Mouse (Mus musculus): ENCODE measurements around the gene Vmn1r40. TPM values are rescaled to one million over a fixed set of nuclear protein-coding genes. Genes with fewer than 3 reads are reported as not detected.

Gene Vmn1r40
- polyA plus RNA-seq, 1 experiment from 2014 or later: not detected

DNA sequence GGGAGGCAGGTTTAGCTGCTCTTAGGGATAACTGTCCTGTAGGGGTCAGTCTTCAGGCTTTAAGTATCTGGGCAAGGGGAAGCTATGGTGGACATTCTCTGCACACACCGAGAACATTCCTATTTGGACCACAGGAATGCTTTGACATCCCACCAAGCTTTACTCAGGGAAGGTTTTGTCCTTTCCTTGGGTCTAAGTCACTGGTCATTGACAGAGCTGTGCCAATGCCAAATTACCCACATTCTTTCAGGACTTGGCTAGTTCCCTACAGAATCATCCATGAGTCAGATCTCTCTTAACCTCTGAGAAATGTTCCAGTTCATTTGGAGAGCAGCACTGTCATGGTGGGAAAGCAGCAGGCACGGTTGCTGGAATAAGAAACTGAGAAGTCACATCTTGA, 716 bp upstream of the Vmn1r40 start:
- Histone ChIP-seq H3K4me1 (replicated peaks; ENCODE audit: control insufficient read depth, insufficient read depth, low read length) (no peaks in the 10 kb centered on the region), H3K27me3 (ENCODE audit: control insufficient read depth, insufficient read depth, low read length) (no peaks in the 10 kb centered on the region), H3K9me3 (ENCODE audit: control insufficient read depth, low read length) (no peaks in the 10 kb centered on the region), H3K9ac (ENCODE audit: low read length) (no peak overlapping the region), H3K4me3 (ENCODE audit: low read depth, low read length) (no peak overlapping the region), H3K36me3 (ENCODE audit: control insufficient read depth, insufficient read depth, low read length) (no peaks in the 10 kb centered on the region), H3K4me2 (ENCODE audit: low read depth, low read length, severe bottlenecking) (no peak overlapping the region), H3K27ac (ENCODE audit: low read depth, low read length) (no peak overlapping the region)
- WGBS: 76% methylated on average over 2 of the region's 2 CpGs
- ATAC-seq (replicated peaks; ENCODE audit: low FRiP score) (no peak), DNase-seq (ENCODE audit: low spot score) (no peak)

DNA sequence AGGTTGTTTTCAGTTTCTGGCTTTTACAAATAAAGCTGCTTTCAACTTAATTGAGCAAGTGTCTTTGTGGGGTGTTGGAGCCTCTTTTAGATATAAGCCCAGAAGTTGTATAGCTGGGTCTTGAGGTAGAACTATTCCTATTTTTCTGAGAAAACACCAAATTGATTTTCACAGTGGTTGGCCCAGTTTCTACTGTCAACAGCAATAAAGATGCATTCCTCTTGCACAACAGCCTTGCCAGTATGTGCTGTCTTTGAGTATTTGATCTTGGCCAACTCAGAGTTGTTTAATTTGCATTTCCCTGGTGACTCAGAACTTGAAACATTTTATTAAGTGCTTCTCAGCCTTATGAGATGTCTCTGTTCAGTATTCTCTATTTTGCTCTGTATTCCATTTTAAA, 10.7 kb downstream of the Vmn1r40 start:
- no peak overlapping the region for H3K4me2 ChIP-seq (ENCODE audit: low read depth, low read length, severe bottlenecking)
- no peak for ATAC-seq (replicated peaks; ENCODE audit: low FRiP score)
- no peak overlapping the region for H3K9ac ChIP-seq (ENCODE audit: low read length)
- no peak overlapping the region for H3K27ac ChIP-seq (ENCODE audit: low read depth, low read length)
- H3K36me3 ChIP-seq (ENCODE audit: control insufficient read depth, insufficient read depth, low read length): no peaks in the 10 kb centered on the region
- H3K4me1 ChIP-seq (replicated peaks; ENCODE audit: control insufficient read depth, insufficient read depth, low read length): no peaks in the 10 kb centered on the region
- no peaks in the 10 kb centered on the region for H3K9me3 ChIP-seq (ENCODE audit: control insufficient read depth, low read length)
- no peak overlapping the region for H3K4me3 ChIP-seq (ENCODE audit: low read depth, low read length)
- DNase-seq (ENCODE audit: low spot score): no peak
- no peaks in the 10 kb centered on the region for H3K27me3 ChIP-seq (ENCODE audit: control insufficient read depth, insufficient read depth, low read length)

- no peak within 1 kb of the TSS for H3K4me2 ChIP-seq (ENCODE audit: low read depth, low read length, severe bottlenecking)
- H3K36me3 ChIP-seq (ENCODE audit: control insufficient read depth, insufficient read depth, low read length): no peaks in the 10 kb centered on the region
- no peak within 1 kb of the TSS for H3K9ac ChIP-seq (ENCODE audit: low read length)
- H3K4me3 ChIP-seq (ENCODE audit: low read depth, low read length): no peak within 1 kb of the TSS
- H3K4me1 ChIP-seq (replicated peaks; ENCODE audit: control insufficient read depth, insufficient read depth, low read length): no peaks in the 10 kb centered on the region
- H3K27ac ChIP-seq (ENCODE audit: low read depth, low read length): no peak within 1 kb of the TSS
- DNase-seq (ENCODE audit: low spot score) (no peak), ATAC-seq (replicated peaks; ENCODE audit: low FRiP score) (no peak)
- H3K9me3 ChIP-seq (ENCODE audit: control insufficient read depth, low read length): no peaks in the 10 kb centered on the region; the same call in 1 of the 2 replicates
- H3K27me3 ChIP-seq (ENCODE audit: control insufficient read depth, insufficient read depth, low read length): no peaks in the 10 kb centered on the region
These were observed 33.1 kb downstream of the Vmn1r40 start, which contains the start of gene Vmn1r41 for GRCm38 (mm10) chr6:89740466-89740865. Gene Vmn1r41 (plus strand): TSS chr6:89740766.

GRCm38 (mm10) chr6:89742811-89743210, 35.5 kb downstream of the Vmn1r40 start:
- no peak overlapping the region for H3K4me3 ChIP-seq (ENCODE audit: low read depth, low read length)
- no peaks in the 10 kb centered on the region for H3K36me3 ChIP-seq (ENCODE audit: control insufficient read depth, insufficient read depth, low read length)
- no peak overlapping the region for H3K27ac ChIP-seq (ENCODE audit: low read depth, low read length)
- no peaks in the 10 kb centered on the region for H3K4me1 ChIP-seq (replicated peaks; ENCODE audit: control insufficient read depth, insufficient read depth, low read length)
- ATAC-seq (replicated peaks; ENCODE audit: low FRiP score) (no peak), DNase-seq (ENCODE audit: low spot score) (no peak)
- no peaks in the 10 kb centered on the region for H3K27me3 ChIP-seq (ENCODE audit: control insufficient read depth, insufficient read depth, low read length)
- H3K4me2 ChIP-seq (ENCODE audit: low read depth, low read length, severe bottlenecking): no peak overlapping the region
- H3K9me3 ChIP-seq (ENCODE audit: control insufficient read depth, low read length): no peaks in the 10 kb centered on the region; the same call in 1 of the 2 replicates
- no peak overlapping the region for H3K9ac ChIP-seq (ENCODE audit: low read length)

Other genes with a start within 250 kb of the Vmn1r40 start
- 93.7 and 98.9 TPM in 2 replicates for gene Chchd6, start 111.9 kb upstream of the Vmn1r40 start, polyA plus RNA-seq (2014; fragmentation: Nextera tagmentation; extraction: Ambion mirVana)
- gene Txnrd3, start 63.6 kb upstream of the Vmn1r40 start, polyA plus RNA-seq (2014; fragmentation: Nextera tagmentation; extraction: Ambion mirVana): 8.6 and 9.9 TPM in 2 replicates
- not detected in 2 replicates for gene Vmn1r41, start 33.2 kb downstream of the Vmn1r40 start, polyA plus RNA-seq (2014; fragmentation: Nextera tagmentation; extraction: Ambion mirVana)
- not detected in 2 replicates for gene Vmn1r42, start 168.9 kb downstream of the Vmn1r40 start, polyA plus RNA-seq (2014; fragmentation: Nextera tagmentation; extraction: Ambion mirVana)
- not detected in 2 replicates for gene Vmn1r43, start 168.9 kb downstream of the Vmn1r40 start, polyA plus RNA-seq (2014; fragmentation: Nextera tagmentation; extraction: Ambion mirVana)
- not detected in 2 replicates for gene Vmn1r44, start 176.1 kb downstream of the Vmn1r40 start, polyA plus RNA-seq (2014; fragmentation: Nextera tagmentation; extraction: Ambion mirVana)
- gene Vmn1r45, start 233.1 kb downstream of the Vmn1r40 start, polyA plus RNA-seq (2014; fragmentation: Nextera tagmentation; extraction: Ambion mirVana): not detected in 2 replicates